Mouse (Mus musculus) MEL (cell line): ENCODE measurements around the gene Daam1.

Source experiments
- CTCF ChIP-seq, 3 experiments: IDR thresholded peaks in 2 of 3; conservative IDR thresholded peaks in 1 of 3; 2 replicates each; pipeline ENCODE4 v1.5.1; 2011 to 2012; ENCODE audit warnings: low read length in 3 of 3, low read depth in 2 of 3, mild to moderate bottlenecking in 2 of 3, improper control_type of control experiment in 1 of 3, inconsistent platforms in 1 of 3, mixed read lengths in 1 of 3, moderate library complexity in 1 of 3; ENCODE audit not compliant: control insufficient read depth in 1 of 3, insufficient read depth in 1 of 3, poor library complexity in 1 of 3, severe bottlenecking in 1 of 3
- EP300 ChIP-seq, 2 experiments: IDR thresholded peaks; 2 replicates each; pipeline ENCODE4 v1.6.1; 2011; ENCODE audit warnings: improper control_type of control experiment in 2 of 2, low read length in 2 of 2, low read depth in 1 of 2, mild to moderate bottlenecking in 1 of 2
- MAX ChIP-seq: IDR thresholded peaks from 2 replicates; pipeline ENCODE4 v1.6.1; 2011; ENCODE audit warnings: low read length, improper control_type of control experiment
- POLR2AphosphoS5 ChIP-seq: IDR thresholded peaks from 2 replicates; pipeline ENCODE4 v1.6.1; 2012; ENCODE audit warnings: low read depth, borderline replicate concordance, mild to moderate bottlenecking, inconsistent platforms, low read length, moderate library complexity, mixed read lengths
- ZNF384 ChIP-seq: IDR thresholded peaks from 2 replicates; pipeline ENCODE4 v1.6.1; 2012; ENCODE audit warnings: low read depth, mild to moderate bottlenecking, inconsistent platforms, low read length, improper control_type of control experiment

DNA sequence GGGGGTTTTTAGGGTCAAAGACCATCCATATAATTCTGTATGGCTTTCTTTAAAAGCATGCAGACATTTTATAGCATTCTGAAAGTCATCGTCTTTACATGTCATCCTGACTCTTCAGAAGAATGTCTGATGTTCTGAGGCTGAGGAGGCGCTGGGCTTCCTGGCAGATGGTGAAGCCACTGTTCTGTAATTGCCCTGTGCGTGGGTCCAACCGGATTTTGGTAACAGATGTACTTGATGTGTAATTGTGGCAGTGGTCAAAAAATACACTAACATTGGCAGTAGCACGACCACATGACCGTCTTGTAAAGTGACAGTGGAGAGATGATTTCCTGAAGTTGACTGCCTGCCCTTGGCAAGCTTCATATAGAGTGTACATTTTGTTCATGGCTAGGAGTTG is 97.2 kb downstream of the Daam1 start:
- TF ChIP-seq ZNF384: no peak
- no peak for TF ChIP-seq MAX
- TF ChIP-seq CTCF (IDR thresholded peaks at IDR 0.05 in 2 of 3, conservative IDR thresholded peaks at IDR 0.05 in 1 of 3; ENCODE audit: control insufficient read depth in 1 of 3, insufficient read depth in 1 of 3, low read depth in 2 of 3, low read length in 3 of 3, poor library complexity in 1 of 3, severe bottlenecking in 1 of 3): no peak
- TF ChIP-seq EP300 (IDR thresholded peaks at IDR 0.05; ENCODE audit: low read depth in 1 of 2, low read length in 2 of 2): no peak
- no peak for TF ChIP-seq POLR2AphosphoS5
